Mouse (Mus musculus) neural tube, embryonic 11.5 days (tissue): Measurements from ENCODE around the gene Bean1. TPM values are rescaled to one million over a fixed set of nuclear protein-coding genes. Genes with fewer than 3 reads are reported as not detected.
A peak's percentile ranks its signal among the peaks of the same experiment; 100 is the strongest.

Source experiments
- ATAC-seq: fragments of 200-750 bp; cut with Nextera tagmentation; 2 replicates; pipeline ENCODE4 v1.8.0; 2017; ENCODE audit warnings: moderate number of reproducible peaks, mild to moderate bottlenecking, moderate TSS enrichment, moderate library complexity; ENCODE audit not compliant: insufficient read depth, low FRiP score, low TSS enrichment
- DNase-seq: peaks from one replicate; pipeline ENCODE4 v3.0.0-alpha.2; 2015; ENCODE audit warnings: low spot score
- H3K27ac ChIP-seq: fragments of 300-500 bp; sonication (generic); 2 replicates; pipeline ENCODE4 v1.5.1; 2014; ENCODE audit warnings: low read depth, mild to moderate bottlenecking, low read length
- H3K27me3 ChIP-seq: fragments of 300-500 bp; sonication (generic); 2 replicates; pipeline ENCODE4 v1.6.1; 2014; ENCODE audit warnings: mild to moderate bottlenecking, low read length, mixed read lengths; ENCODE audit not compliant: control insufficient read depth, insufficient read depth
- H3K36me3 ChIP-seq: fragments of 300-500 bp; sonication (generic); 2 replicates; pipeline ENCODE4 v1.6.1; 2014; ENCODE audit warnings: mild to moderate bottlenecking, low read length, moderate library complexity, mixed read lengths; ENCODE audit not compliant: control insufficient read depth, insufficient read depth
- H3K4me1 ChIP-seq: fragments of 300-500 bp; sonication (generic); 2 replicates; pipeline ENCODE4 v1.6.1; 2014; ENCODE audit warnings: low read length, mixed read lengths; ENCODE audit not compliant: control insufficient read depth, insufficient read depth
- H3K4me2 ChIP-seq: fragments of 300-500 bp; sonication (generic); 2 replicates; pipeline ENCODE4 v1.6.1; 2014; ENCODE audit warnings: low read depth, mild to moderate bottlenecking, moderate library complexity
- H3K4me3 ChIP-seq: fragments of 300-500 bp; sonication (generic); 2 replicates; pipeline ENCODE4 v1.5.1; 2014; ENCODE audit warnings: low read depth, low read length
- H3K9ac ChIP-seq: fragments of 300-500 bp; sonication (generic); 2 replicates; pipeline ENCODE4 v1.6.1; 2014; ENCODE audit warnings: mild to moderate bottlenecking, low read length
- H3K9me3 ChIP-seq: fragments of 300-500 bp; sonication (generic); 2 replicates; pipeline ENCODE4 v1.6.1; 2016; ENCODE audit warnings: low read length; ENCODE audit not compliant: control insufficient read depth
- WGBS: fragments of 180-500 bp; shearing (Covaris S2); extraction: QIAGEN DNeasy Blood & Tissue Kit; methylation state at CpG from one replicate; pipeline ENCODE4 v1.1.7; 2014; 5-methylcytosine and 5-hydroxymethylcytosine counted together
- polyA plus RNA-seq: library from polyadenylated mRNA; unstranded; fragments of >200 nt; fragmentation: Nextera tagmentation; extraction: Ambion mirVana; gene quantifications from 2 replicates; pipeline ENCODE4 v1.2.1, GENCODE M21; 2014

Gene Bean1
- polyA plus RNA-seq, 1 experiment from 2014 or later = 1.7 TPM

- H3K4me2 ChIP-seq = no peak overlapping the region
- no peak overlapping the region for H3K4me3 ChIP-seq
- no peaks in the 10 kb centered on the region for H3K36me3 ChIP-seq
- no peaks in the 10 kb centered on the region for H3K27me3 ChIP-seq
- no peak for DNase-seq
- no peak overlapping the region for H3K9ac ChIP-seq
- 83% methylated on average over 4 of the region's 4 CpGs for WGBS
- no peaks in the 10 kb centered on the region for H3K9me3 ChIP-seq
- no peak for ATAC-seq
- peaks cover 6% of the 10 kb centered on the region; the same call in 1 of the 2 replicates for H3K4me1 ChIP-seq
- H3K27ac ChIP-seq = no peak overlapping the region
These were observed 76.4 kb downstream of the Bean1 start for GRCm38 (mm10) chr8:104246621-104247020.

GRCm38 (mm10) chr8:104247054-104247907 is 77.0 kb downstream of the Bean1 start:
- Histone ChIP-seq H3K9ac (no peak overlapping the region; the same call in 1 of the 2 replicates), H3K4me3 (peak overlapping the region; percentile 88), H3K4me1 (peaks cover 8% of the 10 kb centered on the region; the same call in 1 of the 2 replicates), H3K4me2 (peak overlapping the region; percentile 77), H3K9me3 (no peaks in the 10 kb centered on the region), H3K27me3 (no peaks in the 10 kb centered on the region), H3K36me3 (no peaks in the 10 kb centered on the region), H3K27ac (no peak overlapping the region)
- 70% methylated on average over 22 of the region's 22 CpGs for WGBS
- DNase-seq (no peak), ATAC-seq (no peak)

GRCm38 (mm10) chr8:104247908-104248275 is 77.7 kb downstream of the Bean1 start:
- H3K27ac ChIP-seq = no peak overlapping the region
- no peaks in the 10 kb centered on the region for H3K36me3 ChIP-seq

GRCm38 (mm10) chr8:104248276-104248675 is 78.0 kb downstream of the Bean1 start, which contains the start of gene Tk2:
Gene Tk2 (minus strand): TSS chr8:104248558.
- Histone ChIP-seq H3K4me1 (peaks cover 8% of the 10 kb centered on the region; the same call in 1 of the 2 replicates), H3K27me3 (no peaks in the 10 kb centered on the region), H3K9me3 (no peaks in the 10 kb centered on the region), H3K4me3 (peak within 1 kb of the TSS; percentile 88), H3K36me3 (no peaks in the 10 kb centered on the region), H3K9ac (peak within 1 kb of the TSS; percentile 86), H3K27ac (no peak within 1 kb of the TSS), H3K4me2 (peak within 1 kb of the TSS; percentile 77)
- DNase-seq (peak; percentile 81), ATAC-seq (peak; percentile 85)
- WGBS = under 1% methylated on average over 28 of the region's 28 CpGs

More at GRCm38 (mm10) chr8:104247908-104248275, 77.7 kb downstream of the Bean1 start:
- no peaks in the 10 kb centered on the region for H3K27me3 ChIP-seq
- peaks cover 8% of the 10 kb centered on the region; the same call in 1 of the 2 replicates for H3K4me1 ChIP-seq
- no peaks in the 10 kb centered on the region for H3K9me3 ChIP-seq
- peak overlapping the region; percentile 77 for H3K4me2 ChIP-seq
- ATAC-seq (no peak), DNase-seq (no peak)
- peak overlapping the region; percentile 86 for H3K9ac ChIP-seq
- H3K4me3 ChIP-seq = peak overlapping the region; percentile 88
- WGBS = 5% methylated on average over 11 of the region's 11 CpGs

GRCm38 (mm10) chr8:104249442-104249996 is 79.3 kb downstream of the Bean1 start:
- WGBS = 88% methylated on average over 7 of the region's 7 CpGs
- H3K9me3 ChIP-seq = no peaks in the 10 kb centered on the region

GRCm38 (mm10) chr8:104250439-104251367 is 80.5 kb downstream of the Bean1 start, which contains the start of gene Cklf:
Gene Cklf (plus strand): TSS chr8:104250861.
- DNase-seq = peak; percentile 96
- H3K36me3 ChIP-seq = no peaks in the 10 kb centered on the region
- ATAC-seq = peak; percentile 85
- H3K4me1 ChIP-seq = peaks cover 8% of the 10 kb centered on the region; the same call in 1 of the 2 replicates
- H3K4me3 ChIP-seq = peak within 1 kb of the TSS; percentile 65
- peak within 1 kb of the TSS; percentile 74 for H3K4me2 ChIP-seq
- H3K27ac ChIP-seq = 0 out of 2 replicates have a peak within 1 kb of the TSS, but pooled peaks have one; percentile 11
- H3K27me3 ChIP-seq = no peaks in the 10 kb centered on the region
- 4% methylated on average over 41 of the region's 41 CpGs for WGBS
- H3K9me3 ChIP-seq = no peaks in the 10 kb centered on the region
- H3K9ac ChIP-seq = peak within 1 kb of the TSS; percentile 69

More at GRCm38 (mm10) chr8:104249442-104249996, 79.3 kb downstream of the Bean1 start:
- no peaks in the 10 kb centered on the region for H3K27me3 ChIP-seq
- H3K9ac ChIP-seq = no peak overlapping the region
- DNase-seq = no peak
- ATAC-seq = no peak
- no peaks in the 10 kb centered on the region for H3K36me3 ChIP-seq
- H3K4me1 ChIP-seq = peaks cover 8% of the 10 kb centered on the region; the same call in 1 of the 2 replicates
- no peak overlapping the region for H3K27ac ChIP-seq
- H3K4me3 ChIP-seq = no peak overlapping the region
- no peak overlapping the region for H3K4me2 ChIP-seq

- peak overlapping the region; percentile 65 for H3K4me3 ChIP-seq
- H3K36me3 ChIP-seq = no peaks in the 10 kb centered on the region
- no peaks in the 10 kb centered on the region for H3K9me3 ChIP-seq
- H3K27ac ChIP-seq = no peak overlapping the region
- DNase-seq (no peak), ATAC-seq (no peak)
- 0% methylated on average over 7 of the region's 7 CpGs for WGBS
- peaks cover 8% of the 10 kb centered on the region; the same call in 1 of the 2 replicates for H3K4me1 ChIP-seq
- peak overlapping the region; percentile 69 for H3K9ac ChIP-seq
- H3K27me3 ChIP-seq = no peaks in the 10 kb centered on the region
- H3K4me2 ChIP-seq = peak overlapping the region; percentile 74
These were observed 81.2 kb downstream of the Bean1 start for GRCm38 (mm10) chr8:104251461-104251860.

- no peaks in the 10 kb centered on the region for H3K9me3 ChIP-seq
- no peak overlapping the region for H3K4me2 ChIP-seq
- no peak overlapping the region for H3K9ac ChIP-seq
- DNase-seq = no peak
- H3K4me1 ChIP-seq = peaks cover 4% of the 10 kb centered on the region; the same call in 1 of the 2 replicates
- peaks cover under 1% of the 10 kb centered on the region; the same call in 1 of the 2 replicates for H3K36me3 ChIP-seq
- WGBS = 88% methylated on average over 3 of the region's 3 CpGs
- no peak overlapping the region for H3K27ac ChIP-seq
- ATAC-seq = no peak
- H3K27me3 ChIP-seq = no peaks in the 10 kb centered on the region
- H3K4me3 ChIP-seq = no peak overlapping the region
These were observed 82.8 kb downstream of the Bean1 start for GRCm38 (mm10) chr8:104253016-104253415.
